Mouse (Mus musculus) frontal cortex, postnatal 36 days (tissue): ENCODE results near the gene Klf6.
A peak's percentile ranks its signal among the peaks of the same experiment; 100 is the strongest.

ENCODE experiments used
- DNase-seq, 2 experiments: peaks; one replicate each; pipeline ENCODE4 v3.0.0; 2022; ENCODE audit warnings: low spot score in 2 of 2

Klf6 gene

GRCm38 (mm10) chr13:5861157-5862002, at the start of gene Klf6:
Klf6 (plus strand) TSS chr13:5861482.
- peak; percentile 99 to 100 for DNase-seq

GRCm38 (mm10) chr13:5813433-5813832, 47.8 kb upstream of the Klf6 start:
- DNase-seq, result no peak

DNA sequence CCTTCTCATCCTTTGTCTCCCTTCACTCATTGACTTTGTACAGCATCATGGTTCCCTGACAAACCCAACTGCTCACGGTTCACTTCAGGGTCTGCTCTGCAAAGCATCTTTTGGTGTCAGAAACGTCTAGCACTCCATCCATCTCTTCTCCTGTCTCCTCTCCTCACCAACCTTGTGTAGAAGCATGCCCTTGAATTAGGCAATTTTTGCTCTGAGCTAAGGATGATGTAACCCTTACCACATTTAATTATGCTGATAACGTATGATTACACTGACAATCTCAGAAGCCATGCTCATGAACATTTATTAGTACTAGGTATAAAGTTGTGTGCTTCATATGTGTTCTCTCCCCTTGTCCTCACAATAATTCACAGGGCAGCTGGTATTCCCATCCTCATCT, 44.0 kb upstream of the Klf6 start:
- DNase-seq, result no peak

DNA sequence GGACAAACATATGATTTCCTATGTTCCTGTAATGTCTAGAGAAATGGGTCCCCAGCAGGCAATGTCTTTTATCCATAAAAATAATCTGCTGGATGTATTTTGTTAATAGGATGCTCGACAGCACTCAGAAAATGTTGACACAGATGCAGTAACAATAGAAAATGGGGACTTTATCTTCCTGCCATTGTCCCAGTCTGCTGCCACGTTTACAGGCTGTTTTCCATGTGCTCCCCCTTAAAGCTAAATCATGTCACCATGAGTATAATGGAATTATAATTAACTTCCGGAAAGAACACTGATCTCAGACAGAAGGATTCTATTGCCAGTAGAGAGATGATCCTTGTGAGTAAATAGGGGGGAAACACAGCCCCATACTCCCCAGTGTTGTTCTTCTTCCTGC, 42.1 kb upstream of the Klf6 start:
- DNase-seq, result no peak

- no peak for DNase-seq
These were observed 38.7 kb upstream of the Klf6 start for GRCm38 (mm10) chr13:5822586-5822985.

DNA sequence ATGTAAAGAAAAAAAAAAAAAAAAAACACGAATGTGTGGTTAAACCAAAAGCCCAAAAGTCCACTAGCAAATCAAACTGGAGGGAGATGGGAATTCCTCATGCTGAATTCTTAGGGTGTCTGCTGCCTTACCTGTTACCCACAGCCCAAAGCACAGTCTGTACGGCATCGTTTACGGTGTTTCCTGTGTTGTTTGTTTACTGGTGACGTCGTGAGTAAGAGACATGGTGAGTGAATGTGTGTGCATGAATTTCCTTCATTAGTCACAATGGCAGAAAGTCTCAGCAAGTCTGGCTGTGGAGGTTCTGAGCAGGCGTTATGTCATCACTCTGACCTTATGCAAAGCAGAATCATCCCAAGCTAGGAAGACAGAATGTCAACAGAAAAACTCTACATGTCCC, 38.1 kb upstream of the Klf6 start:
- DNase-seq, result no peak

- DNase-seq, result no peak
These were observed 37.0 kb upstream of the Klf6 start for GRCm38 (mm10) chr13:5824189-5824815.

DNA sequence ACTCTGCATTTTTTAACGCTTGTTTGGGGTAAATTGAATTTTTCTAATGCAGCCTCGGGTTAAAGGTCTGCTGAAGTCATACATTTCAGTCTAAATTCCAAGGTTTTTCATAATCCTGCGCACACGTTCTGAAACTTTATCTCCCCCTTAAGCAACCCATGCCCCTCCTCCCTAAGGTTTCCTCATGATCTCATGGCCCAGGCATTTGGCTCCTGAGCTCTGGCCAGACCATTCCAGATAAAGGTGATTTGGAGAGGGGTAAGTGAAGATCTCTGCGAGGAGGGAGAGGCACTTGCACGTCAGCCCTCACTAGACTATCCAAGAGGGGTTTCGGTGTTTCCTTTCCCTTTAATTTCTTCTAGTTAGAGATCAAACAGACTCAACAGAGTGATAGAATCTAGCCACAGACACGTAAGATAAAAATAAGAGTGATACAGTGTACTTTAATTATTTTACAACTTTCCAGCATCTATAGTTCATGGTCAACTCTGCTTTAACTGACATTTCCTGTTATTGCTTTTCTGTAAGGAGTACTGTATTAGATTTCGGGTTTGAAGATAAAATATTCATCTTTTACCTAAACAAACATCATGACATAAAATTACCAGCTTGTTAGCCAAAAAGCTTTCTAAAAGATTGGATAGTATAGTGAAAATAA, 35.0 kb upstream of the Klf6 start:
- DNase-seq, result no peak

DNA sequence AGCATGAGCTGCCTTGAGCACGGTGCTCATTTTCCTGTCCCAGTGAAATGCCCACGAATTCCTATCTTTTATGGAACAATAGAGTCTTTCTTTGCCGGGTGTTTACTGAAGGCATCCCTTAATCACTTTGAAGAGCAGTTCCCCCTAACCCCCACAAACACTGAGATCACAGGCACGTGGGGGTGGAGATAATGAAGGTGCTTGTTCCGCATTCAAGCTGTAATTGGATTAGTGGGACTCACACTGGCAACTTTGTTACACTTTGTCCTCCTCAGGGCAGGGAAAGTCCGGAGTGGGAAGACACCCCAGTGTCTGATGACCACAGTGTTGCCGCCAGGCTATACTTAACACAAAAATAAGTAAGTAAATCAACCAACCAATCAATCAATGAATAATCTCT, 29.3 kb upstream of the Klf6 start:
- no peak for DNase-seq

- DNase-seq, result no peak
These were observed 24.0 kb upstream of the Klf6 start for GRCm38 (mm10) chr13:5837174-5837777.

DNA sequence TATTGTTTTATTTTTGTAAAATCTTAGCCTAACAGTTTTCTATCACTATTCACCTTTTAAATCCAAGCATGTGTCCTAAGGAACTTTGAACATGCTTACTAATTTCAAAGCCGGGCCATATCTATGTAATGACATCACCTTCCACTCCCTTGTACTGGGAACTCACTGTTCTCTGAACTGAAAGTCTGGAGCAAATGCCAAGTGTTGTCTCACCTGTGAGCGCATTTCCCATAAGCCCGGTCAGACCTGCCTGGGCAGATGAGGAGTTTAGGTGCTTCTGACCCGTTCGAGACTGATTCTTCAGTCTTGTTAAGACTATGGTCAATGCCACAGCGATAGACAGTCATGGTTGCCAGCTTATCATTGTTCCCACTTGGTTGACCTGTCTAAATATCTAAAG, 19.9 kb upstream of the Klf6 start:
- no peak for DNase-seq

DNA sequence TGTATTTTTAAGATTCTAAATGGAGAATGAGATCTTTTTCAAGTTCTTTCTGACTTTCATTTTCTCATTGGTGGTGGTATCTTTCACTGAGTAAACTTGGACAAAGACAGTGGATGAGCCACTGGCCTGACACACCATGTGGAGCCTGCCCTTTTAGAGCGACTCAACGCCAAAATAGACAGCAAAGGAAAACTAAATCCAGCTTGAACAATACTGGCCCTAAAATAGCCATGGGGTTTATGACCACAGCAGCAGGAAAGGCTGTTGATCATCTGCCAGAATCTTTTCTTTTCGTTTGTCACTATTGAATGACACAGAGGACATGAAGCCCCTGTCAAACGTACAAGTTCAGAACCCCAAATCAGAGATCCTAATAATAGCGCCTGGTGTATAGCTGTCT, 18.4 kb upstream of the Klf6 start:
- DNase-seq, result no peak

- DNase-seq, result no peak
These were observed 17.5 kb upstream of the Klf6 start for GRCm38 (mm10) chr13:5843829-5844228.

GRCm38 (mm10) chr13:5844338-5844737, 16.9 kb upstream of the Klf6 start:
- DNase-seq, result no peak

DNA sequence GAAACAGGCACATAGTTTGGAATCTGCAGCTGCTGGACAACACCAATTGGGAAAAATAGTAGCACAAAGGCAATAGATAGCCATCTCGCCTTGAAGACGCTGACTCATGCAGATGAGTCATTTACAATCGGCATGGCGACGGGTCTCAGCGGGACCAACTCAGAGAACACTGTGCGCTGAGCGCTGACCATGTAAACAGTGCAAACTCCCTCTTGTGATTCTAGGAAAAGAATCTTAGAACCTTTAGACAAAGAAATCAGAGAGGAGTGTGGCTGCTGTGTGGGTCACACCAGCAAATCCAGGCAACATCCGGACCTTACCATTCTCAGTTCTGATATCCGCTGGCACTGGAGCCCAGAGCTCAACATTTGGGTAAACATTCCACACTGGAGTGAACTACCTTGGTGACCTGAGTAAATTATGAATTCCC, 16.1 kb upstream of the Klf6 start:
- peak in 1 of 2 experiments; percentile 16 for DNase-seq

DNA sequence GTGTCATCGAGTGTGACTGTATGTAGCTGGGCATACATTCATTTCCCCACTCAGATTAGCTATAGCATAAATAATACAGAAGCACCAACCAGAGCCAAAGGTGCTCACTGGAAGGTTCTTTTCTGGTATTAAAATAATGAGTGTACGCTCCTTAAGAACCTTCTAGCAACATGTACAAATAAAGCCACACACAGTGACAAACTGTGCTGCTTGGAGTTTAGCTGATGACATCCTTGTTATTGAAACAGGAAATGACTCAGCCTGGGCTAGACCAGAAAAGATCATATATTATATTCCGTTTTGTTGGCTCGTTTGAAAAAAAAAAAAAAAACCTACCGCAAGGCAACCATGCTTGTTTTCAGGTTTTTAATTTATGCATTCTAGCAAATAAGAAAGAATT, 15.7 kb upstream of the Klf6 start:
- DNase-seq, result no peak

GRCm38 (mm10) chr13:5846860-5847259, 14.4 kb upstream of the Klf6 start:
- no peak for DNase-seq

- DNase-seq, result no peak
These were observed 13.5 kb upstream of the Klf6 start for GRCm38 (mm10) chr13:5847736-5848135.

GRCm38 (mm10) chr13:5860651-5861156, 578 bp upstream of the Klf6 start:
- DNase-seq, result peak; percentile 62 to 65

- DNase-seq, result peak in 1 of 2 experiments; percentile 55
These were observed 832 bp downstream of the Klf6 start for GRCm38 (mm10) chr13:5862003-5862625.

- DNase-seq, result peak in 1 of 2 experiments; percentile 48
These were observed 1.5 kb downstream of the Klf6 start for GRCm38 (mm10) chr13:5862626-5863407.
